Mouse (Mus musculus) hematopoietic stem cell, adult 5-6 weeks (primary cell): Measurements from ENCODE around the gene Epop. TPM values are rescaled to one million over a fixed set of nuclear protein-coding genes. Genes with fewer than 3 reads are reported as not detected.

Source experiments
- ATAC-seq, 2 experiments: fragments of 125-278 bp in 1 of 2; replicated peaks in 1 of 2; 2 replicates each; pipeline ENCODE4 v1.8.0; 2016 to 2017; ENCODE audit warnings: inconsistent platforms in 2 of 2, mild to moderate bottlenecking in 2 of 2, moderate number of reproducible peaks in 2 of 2, low read depth in 1 of 2, moderate TSS enrichment in 1 of 2; ENCODE audit not compliant: low FRiP score in 2 of 2, poor library complexity in 2 of 2, severe bottlenecking in 2 of 2, insufficient read depth in 1 of 2, low TSS enrichment in 1 of 2
- total RNA-seq: library from RNA; stranded (forward); fragments of 172-1452, 232-1000 nt; gene quantifications from 2 replicates; pipeline ENCODE4 v1.2.3, GENCODE M21; 2017

Epop gene
- 2.1 and 2.2 TPM in 2 replicates for total RNA-seq

DNA sequence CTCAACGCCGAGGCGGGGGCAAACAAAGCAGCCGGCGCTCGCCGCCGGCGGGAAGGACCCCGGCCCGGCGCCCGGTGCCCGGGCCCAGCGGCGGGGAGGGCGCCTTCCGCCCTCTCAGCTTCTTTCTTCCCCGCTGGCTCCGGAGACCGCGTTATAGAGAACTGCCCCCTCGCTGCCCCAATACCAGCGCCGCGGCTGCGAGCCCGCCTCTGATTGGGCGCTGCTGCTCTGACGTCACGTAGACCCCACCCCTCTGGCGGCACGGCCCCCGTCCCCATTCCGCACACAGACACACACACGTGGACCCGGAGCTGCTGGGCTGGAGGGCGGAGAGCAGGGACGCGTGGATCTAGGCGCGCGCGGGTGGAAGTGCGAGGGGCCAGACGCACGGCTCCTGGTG lies at the start of gene Epop:
Gene Epop (minus strand): TSS at position 127 of the 400 bp plus-strand sequence.
- ATAC-seq, result peak; percentile 77 to 88

DNA sequence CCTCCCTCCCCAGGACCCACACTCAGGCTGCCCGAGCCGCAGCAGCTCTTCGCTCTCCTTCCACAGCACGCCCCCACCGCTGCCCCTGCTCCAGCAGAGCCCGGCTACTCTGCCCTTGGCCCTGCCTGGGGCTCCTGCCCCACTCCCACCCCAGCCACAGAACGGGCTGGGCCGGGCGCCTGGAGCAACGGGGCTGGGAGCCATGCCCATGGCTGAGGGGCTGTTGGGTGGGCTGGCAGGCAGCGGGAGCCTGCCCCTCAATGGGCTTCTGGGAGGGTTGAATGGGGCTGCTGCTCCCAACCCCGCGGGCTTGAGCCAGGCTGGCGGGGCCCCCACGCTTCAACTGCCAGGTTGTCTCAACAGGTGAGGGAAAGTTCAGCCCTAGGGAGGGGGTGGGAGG lies 48.8 kb upstream of the Epop start:
- no peak for ATAC-seq

DNA sequence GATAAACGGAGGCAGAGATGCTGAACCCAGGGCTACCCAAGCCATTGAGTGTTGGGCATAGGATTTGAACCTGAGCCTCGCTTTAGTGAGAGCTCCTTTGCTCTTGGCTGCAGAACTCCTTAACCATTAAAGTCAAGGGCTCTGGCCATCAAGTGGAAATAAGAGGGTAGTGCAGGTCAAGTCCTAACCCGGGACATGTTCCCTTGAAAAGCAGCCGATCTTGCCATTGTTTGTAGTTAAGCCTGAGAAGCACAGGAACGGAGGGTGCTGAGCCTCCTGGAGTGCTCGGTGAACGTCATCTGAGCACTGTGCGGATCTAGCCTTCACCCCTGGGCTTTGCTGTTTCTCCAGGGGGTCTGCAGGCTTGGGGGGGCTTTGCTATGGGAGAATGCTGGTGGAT lies 48.3 kb upstream of the Epop start:
- ATAC-seq, result no peak

DNA sequence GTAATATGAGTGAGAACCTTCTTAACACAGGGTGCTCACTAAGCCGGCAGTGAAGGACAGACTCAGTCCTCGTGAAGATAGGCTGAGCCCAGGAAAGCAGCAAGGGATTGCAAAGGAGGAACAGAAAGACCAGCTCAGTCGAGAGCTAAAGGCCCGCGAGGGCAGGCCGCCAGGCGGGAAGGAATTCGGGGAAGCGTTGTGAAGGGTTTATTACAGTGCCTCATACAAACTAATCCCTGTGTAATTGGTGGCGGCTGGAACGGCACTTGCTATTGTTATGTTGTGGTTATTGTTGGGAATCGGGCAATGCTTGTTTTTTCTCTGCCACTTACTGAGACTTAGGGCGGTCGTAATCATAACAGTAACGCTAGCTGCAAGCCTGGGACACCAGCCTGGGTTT lies 47.9 kb upstream of the Epop start:
- no peak for ATAC-seq

DNA sequence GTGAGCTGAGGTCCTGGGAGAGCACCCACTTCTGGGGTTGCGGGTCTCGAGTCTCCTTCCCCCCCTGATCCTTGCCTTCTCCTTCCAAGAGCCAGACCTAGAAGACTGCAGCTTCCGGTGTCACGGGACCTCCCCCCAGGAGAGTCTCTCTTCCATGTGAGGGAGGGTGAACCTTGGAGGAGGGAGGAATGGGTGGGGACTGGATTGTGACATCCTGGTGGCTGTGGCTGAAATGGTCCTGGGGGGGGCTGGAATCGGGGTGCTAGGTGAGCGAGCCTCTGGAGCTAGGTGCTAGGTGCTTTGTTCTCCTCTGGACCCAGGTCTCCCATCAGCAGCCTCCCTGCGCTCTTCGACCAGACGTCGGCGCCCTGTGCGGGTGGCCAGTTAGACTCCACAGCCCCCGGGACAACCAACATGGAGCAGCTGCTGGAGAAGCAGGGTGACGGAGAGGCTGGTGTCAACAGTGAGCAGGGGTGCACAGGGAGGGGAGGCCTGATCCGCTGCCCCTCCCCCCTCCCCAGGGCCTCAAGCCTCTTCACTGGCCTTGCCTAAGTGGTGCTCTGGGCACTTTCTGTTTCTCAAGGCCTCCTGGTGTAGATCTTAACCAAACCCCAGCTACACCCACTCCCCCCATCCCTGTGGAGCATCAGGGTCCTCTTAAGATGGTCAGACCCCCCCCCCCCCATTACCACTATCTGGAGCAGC lies 46.7 kb upstream of the Epop start:
- no peak for ATAC-seq

DNA sequence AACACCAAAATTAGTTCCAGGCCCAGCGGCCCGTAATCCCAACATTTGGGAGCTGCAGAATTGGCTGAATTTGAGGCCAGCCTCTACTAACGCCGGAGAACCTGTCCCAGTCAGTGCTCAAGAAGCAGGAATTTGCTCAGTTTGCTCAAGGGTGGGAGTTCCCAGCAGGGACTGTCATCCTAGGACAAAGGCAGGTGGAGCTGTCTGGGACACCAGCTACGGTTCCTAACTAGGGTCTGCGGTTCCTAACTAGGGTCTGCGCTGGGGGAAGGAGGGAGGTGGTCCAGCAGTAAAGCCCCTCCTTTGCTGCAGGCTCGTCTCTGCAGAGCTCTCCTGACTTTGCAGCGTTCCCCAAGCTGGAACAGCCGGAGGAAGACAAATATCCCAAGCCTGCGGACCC lies 43.6 kb upstream of the Epop start:
- no peak for ATAC-seq

DNA sequence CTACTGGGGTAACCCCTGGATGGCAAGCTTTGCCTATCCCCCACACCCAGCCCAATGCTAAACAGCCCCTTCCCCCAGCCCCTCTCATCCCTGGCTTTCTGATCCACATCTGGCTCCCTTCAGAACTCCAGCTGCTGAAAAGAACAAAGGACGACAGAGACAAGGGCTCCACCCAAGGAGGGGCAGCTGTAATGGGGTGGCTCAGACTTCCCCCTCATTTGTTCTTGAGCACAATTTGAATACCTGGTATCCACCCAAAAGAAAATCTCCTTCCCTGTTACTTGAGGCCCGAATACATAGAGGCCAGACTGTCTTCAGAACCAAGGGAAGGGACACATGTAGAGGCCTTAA lies 41.6 kb upstream of the Epop start:
- ATAC-seq, result no peak

DNA sequence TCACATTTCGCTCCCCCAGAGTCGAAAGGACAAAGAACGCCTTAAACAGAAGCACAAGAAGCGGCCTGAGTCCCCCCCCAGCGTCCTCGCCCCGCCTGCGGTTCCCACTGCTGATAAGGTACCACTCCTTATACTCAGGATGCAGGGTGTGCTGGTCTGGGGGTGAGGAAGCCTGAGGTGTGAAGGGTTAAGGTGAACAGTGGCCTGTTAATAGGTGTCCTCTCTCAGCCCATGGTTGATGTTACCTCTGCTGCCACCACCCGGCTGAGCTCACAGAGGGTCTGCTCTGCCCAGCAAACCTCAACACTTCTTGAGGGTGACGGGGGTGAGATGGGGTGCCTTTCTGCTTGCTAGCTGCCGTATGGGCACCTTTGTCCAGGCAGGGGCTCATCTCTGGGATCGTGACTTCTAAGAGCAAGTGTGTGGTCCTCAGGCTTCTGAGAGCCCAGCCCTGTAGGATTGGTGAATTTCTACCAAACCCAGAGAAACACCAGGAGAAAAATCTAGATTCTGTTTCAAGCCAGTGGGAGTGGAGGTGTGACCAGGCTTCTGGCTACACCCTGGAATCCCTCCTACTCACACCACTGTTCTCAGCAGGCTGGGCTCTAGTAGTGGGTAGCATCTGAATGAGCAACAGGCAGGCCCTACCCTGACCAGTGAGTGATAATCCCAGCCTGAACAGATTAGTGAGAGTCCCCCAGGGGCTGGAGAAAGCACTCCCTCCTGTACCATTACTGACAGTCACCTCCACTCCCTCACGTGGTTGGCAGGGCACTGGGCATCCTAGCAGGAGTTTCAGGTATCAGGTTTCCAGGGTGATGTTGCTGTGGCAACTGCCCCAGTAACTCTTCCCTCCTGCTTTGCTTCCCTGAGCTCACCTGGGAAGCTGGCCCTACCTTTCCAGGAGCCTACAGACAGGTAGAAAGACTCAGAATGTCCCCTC lies 41.0 kb upstream of the Epop start:
- ATAC-seq, result no peak

DNA sequence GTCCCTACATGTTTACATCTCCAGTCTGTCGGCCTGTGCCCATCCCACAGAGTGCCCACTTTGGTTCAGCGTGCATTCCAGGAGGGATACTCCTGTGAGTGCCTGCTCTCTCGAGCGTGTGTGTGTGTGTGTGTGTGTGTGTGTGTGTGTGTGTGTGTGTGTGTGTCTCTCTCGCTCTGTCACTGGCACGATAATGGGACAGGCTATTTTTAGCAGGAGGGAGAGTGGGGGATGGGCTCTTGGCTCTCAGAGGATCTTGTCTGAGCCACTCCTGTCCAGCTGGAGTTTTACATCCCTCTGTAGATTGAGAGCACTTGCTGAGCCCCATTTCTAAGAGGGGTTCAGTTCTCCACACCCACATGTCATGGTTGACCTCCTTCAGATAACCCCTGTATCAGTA lies 40.3 kb upstream of the Epop start:
- ATAC-seq, result no peak

DNA sequence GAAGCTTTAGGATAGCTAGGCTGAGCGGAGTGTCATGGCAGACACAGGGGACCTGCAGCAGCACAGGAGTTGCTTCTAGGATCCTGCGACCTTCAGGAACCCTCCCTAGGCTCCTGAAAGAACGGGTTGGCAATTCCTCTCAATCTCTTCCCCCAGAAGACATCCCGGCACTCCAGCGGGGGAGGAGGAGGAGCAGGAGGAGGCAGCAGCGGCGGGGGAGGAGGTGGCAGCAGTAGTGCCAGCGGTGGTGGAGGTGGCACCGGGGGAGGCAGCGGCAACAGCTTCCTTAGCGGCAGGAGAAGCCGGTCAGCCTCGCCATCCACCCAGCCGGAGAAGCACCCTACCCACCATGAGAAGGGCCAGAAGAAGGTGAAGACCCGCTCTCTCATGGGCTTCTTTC lies 39.8 kb upstream of the Epop start:
- ATAC-seq, result no peak

DNA sequence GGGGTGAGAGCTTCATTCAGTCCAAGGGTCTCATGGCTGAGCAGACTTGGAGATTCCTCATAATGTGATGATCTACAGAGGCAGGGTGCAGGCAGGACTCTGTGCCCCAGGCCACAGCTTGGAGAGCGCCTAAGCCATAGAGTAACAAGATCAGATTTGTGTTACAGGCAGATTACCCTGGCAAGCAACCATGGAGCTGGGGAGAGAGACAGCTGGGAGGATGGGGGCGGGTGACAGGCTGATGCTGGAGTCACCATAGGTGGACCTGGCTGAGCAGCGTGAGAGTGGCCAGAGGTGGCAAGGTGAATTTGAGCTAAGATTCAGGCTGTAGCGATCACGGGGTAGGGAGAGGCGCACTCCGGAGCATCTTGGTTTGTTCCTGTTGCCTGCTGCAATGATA lies 38.7 kb upstream of the Epop start:
- ATAC-seq, result no peak

DNA sequence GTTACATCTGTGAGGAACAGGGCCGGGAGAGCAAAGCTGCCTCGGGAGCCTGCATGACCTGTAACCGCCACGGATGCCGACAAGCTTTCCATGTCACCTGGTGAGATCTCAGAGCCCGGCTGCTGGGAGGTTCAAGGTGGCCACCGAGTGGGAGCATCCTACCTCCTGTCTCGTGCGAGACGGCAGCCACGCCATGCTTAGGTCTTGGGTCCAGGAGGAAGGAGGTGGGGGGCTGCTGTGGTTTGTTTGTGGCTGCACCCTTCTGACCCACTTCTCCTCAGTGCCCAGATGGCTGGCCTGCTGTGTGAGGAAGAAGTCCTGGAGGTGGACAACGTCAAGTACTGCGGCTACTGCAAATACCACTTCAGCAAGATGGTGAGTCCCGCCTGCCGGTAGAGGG lies 37.3 kb upstream of the Epop start:
- no peak for ATAC-seq

DNA sequence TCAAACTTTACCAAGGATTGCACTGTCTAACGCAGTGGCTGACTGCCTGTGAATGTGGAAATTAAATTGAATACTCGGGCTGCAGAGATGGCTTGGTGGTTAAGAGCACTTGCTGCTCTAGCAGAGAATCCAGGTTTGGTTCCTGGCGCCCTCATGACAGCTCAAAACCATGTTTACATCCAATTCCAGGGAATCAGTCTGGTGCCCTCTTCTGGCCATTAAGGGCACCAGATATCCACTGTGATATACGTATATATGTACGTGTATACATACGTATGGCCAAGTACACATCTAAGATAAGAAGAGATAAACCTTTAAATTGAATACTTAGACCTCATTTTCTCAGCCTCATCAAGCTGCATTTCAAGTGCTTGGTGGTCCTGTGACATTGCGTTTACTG lies 36.7 kb upstream of the Epop start:
- ATAC-seq, result no peak

DNA sequence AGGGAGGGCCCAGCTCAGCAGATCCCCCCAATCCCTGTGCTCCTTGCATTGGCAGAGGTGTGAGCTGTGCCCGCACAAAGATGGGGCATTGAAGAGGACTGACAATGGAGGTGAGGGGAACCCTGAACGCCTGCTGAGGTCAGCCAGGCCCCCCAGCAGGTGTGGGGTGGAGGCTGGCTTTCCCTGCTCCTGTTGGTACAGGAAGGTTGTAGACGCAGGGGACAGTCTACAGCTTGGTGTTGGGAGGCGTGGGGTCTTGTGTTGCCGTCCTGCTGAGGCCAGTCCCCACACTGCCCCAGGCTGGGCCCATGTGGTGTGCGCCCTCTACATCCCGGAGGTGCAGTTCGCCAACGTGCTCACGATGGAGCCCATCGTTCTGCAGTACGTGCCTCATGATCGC lies 35.9 kb upstream of the Epop start:
- no peak for ATAC-seq

DNA sequence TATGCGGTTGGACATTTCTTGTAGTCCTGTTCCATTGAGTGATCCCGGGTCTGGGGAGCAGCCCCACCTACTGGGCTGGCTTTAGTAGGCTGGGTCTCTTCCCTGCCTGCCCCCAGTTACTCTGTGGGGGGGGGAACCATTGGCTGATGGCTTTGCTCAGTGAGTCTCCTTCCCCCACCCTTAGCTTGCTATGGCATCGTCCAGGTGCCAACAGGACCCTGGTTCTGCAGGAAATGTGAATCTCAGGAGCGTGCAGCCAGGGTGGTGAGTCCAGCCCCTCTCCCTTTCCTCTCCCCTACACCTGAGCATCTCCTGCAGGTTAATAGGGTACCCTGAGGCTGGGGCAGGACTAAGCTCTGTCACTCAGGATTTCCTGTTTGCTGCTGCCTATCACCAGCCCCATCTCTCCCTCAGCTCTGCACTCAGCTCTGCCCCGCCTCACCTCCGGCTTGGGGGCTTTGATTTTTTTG lies 35.3 kb upstream of the Epop start:
- no peak for ATAC-seq

DNA sequence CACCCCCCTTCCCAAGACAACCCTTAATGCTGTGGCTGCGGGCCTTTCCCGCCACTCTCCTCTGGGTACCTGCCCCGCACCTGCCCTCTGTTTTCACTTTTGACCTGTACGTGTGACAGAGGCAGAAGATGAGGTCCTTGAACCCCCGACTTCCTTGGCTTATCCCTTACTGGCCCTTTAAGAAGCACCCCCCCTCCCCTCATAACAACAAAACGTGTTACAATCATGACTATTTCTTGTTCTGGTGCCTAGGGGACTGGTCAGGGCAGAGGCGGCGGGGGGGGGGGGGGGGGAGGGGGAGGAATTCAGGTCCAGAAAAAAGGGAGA lies 34.8 kb upstream of the Epop start:
- ATAC-seq, result no peak

DNA sequence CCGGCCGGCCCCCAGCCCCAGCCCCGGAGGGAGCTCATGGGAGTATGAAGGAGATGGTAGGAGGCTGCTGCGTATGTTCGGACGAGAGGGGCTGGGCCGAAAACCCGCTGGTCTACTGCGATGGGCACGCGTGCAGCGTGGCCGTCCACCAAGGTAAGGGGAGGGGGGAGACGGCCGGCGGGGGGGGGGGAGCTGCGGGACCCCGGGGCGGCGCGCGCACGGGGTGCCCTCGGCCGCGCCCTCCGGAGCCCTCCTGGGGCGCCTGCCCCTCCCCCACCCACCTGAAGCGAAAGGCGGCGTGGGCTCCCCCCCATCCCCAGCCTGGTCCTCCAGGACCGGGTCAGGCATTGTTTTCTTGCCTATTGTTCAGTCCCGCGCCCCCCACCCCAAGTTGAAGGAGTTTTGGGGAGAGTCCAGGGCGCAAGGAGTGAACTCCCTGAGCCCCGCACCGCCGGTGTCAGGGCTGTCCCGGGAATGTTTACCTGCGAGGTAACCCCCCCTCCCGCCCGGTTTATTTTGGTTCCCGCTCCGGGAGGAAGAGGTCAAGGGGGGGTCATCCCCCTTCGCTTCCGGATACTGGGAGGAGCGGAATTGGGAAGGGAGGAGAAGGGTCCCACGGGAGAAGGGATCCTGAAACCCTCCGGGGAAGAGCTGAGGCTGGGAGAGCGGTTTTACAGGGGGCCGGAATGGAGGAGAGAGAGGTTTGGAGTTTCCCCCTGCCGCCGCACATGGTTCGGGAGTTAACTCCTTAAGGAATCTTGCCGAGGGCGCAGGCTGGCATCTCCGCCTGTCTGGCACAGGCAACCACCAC lies 34.2 kb upstream of the Epop start:
- no peak for ATAC-seq

DNA sequence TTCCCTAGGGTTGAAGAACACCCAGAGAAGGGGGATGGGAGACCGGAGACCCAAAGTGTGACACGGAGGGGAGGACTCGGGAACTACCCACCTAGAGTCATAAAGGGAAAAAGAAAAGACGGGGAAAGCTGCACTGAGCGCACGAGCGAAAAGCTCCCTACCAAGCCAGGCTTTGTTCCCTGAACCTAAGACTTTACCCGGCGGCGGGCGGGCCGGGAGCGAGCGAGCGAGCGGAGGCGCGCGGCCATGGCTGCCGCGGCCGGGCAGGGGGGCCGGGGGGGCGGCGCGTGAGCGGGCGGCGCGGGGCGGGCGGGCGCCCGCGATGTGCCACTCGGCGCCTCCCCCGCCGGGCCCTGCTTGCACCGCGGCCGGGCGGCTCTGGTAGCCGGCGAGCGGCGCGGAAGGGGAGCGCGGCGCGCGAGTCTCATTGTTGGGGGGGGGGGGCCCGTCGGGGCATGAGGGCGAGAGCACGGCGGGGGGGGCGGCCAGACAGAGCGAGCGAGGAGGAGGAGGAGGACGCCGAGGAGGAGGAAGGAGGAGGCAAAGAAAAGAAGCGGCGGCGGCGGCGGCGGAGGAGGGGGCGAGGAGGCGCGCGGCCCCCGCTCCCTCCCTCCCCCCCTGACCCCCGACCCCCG lies 33.5 kb upstream of the Epop start, which contains the start of gene Mllt6:
Gene Mllt6 (plus strand): TSS at position 522 of the 635 bp plus-strand sequence.
- ATAC-seq, result no peak
